Mouse (Mus musculus) liver, embryonic 16.5 days (tissue): ENCODE measurements around the gene Prkcz. TPM values are rescaled to one million over a fixed set of nuclear protein-coding genes. Genes with fewer than 3 reads are reported as not detected.

Experiments
- ATAC-seq: fragments of 200-750 bp; cut with Nextera tagmentation; 2 replicates; pipeline ENCODE4 v1.8.0; 2017; ENCODE audit warnings: low read depth, mild to moderate bottlenecking, moderate number of reproducible peaks, moderate library complexity
- H3K27ac ChIP-seq: fragments of 300-500 bp; sonication (generic); 2 replicates; pipeline ENCODE4 v1.5.1; 2014; ENCODE audit warnings: mild to moderate bottlenecking, low read length
- H3K27me3 ChIP-seq: fragments of 300-500 bp; sonication (generic); 2 replicates; pipeline ENCODE4 v1.6.1; 2014; ENCODE audit warnings: low read depth, low read length, mixed read lengths; ENCODE audit not compliant: control insufficient read depth, insufficient read depth
- H3K36me3 ChIP-seq: fragments of 300-500 bp; sonication (generic); 2 replicates; pipeline ENCODE4 v1.6.1; 2014; ENCODE audit warnings: mild to moderate bottlenecking; ENCODE audit not compliant: control insufficient read depth, insufficient read depth
- H3K4me1 ChIP-seq: fragments of 300-500 bp; sonication (generic); 2 replicates; pipeline ENCODE4 v1.6.1; 2014; ENCODE audit warnings: low read depth, low read length, mixed read lengths; ENCODE audit not compliant: control insufficient read depth
- H3K4me2 ChIP-seq: fragments of 300-500 bp; sonication (generic); 2 replicates; pipeline ENCODE4 v1.6.1; 2014; ENCODE audit warnings: low read depth, low read length, mixed read lengths
- H3K4me3 ChIP-seq: fragments of 300-500 bp; sonication (generic); 2 replicates; pipeline ENCODE4 v1.5.1; 2014; ENCODE audit warnings: low read depth, mild to moderate bottlenecking, low read length
- H3K9ac ChIP-seq: fragments of 300-500 bp; sonication (generic); 2 replicates; pipeline ENCODE4 v1.6.1; 2014; ENCODE audit warnings: low read depth, low read length
- H3K9me3 ChIP-seq: fragments of 300-500 bp; sonication (generic); replicated peaks from 2 replicates; pipeline ENCODE4 v1.6.1; 2016; ENCODE audit warnings: low read length; ENCODE audit not compliant: control insufficient read depth
- whole genome bisulfite sequencing: fragments of 180-500 bp; shearing (Covaris S2); extraction: QIAGEN DNeasy Blood & Tissue Kit; methylation state at CpG from one replicate; pipeline ENCODE4 v1.1.7; 2014; ENCODE audit not compliant: insufficient replicate concordance; 5-methylcytosine and 5-hydroxymethylcytosine counted together
- polyA plus RNA-seq: library from polyadenylated mRNA; unstranded; fragments of >200 nt; fragmentation: Nextera tagmentation; extraction: Ambion mirVana; gene quantifications from 2 replicates; pipeline ENCODE4 v1.2.1, GENCODE M21; 2015

The Prkcz gene
- polyA plus RNA-seq, 1 experiment from 2014 or later: 2.7 TPM

GRCm38 (mm10) chr4:155274451-155274850, 86.7 kb downstream of the Prkcz start:
- no peaks in the 10 kb centered on the region for H3K4me1 ChIP-seq
- 39% methylated on average over 5 of the region's 5 CpGs for WGBS
- H3K36me3 ChIP-seq: no peaks in the 10 kb centered on the region
- H3K4me3 ChIP-seq: no peak overlapping the region
- no peak for ATAC-seq
- H3K9ac ChIP-seq: no peak overlapping the region
- no peak overlapping the region for H3K4me2 ChIP-seq
- H3K9me3 ChIP-seq: no peaks in the 10 kb centered on the region
- no peaks in the 10 kb centered on the region for H3K27me3 ChIP-seq
- no peak overlapping the region for H3K27ac ChIP-seq

DNA sequence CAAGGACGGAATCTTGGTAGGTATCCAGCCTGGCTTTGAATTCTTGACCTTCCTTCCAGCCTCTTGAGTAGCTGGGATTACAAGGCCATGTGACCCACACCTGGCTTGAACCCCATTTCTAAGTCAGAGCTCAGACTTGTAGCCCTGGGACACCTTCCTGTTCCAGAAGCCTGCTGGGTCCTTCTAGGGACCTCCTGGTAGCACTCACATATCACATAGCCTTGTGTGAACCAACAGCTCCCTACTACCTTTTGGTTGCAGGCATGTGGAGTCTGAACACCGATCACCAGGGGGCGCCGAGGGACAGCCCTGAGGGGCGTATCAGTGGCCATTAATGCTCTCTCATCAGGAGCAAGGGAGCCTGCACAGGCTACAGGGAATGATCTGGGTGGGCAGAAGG, 92.8 kb downstream of the Prkcz start:
- no peak for ATAC-seq
- no peaks in the 10 kb centered on the region for H3K9me3 ChIP-seq
- no peaks in the 10 kb centered on the region for H3K4me1 ChIP-seq
- H3K27ac ChIP-seq: no peak overlapping the region
- H3K9ac ChIP-seq: no peak overlapping the region
- H3K27me3 ChIP-seq: no peaks in the 10 kb centered on the region
- WGBS: 16% methylated on average over 5 of the region's 5 CpGs
- H3K4me3 ChIP-seq: no peak overlapping the region
- H3K4me2 ChIP-seq: no peak overlapping the region
- no peaks in the 10 kb centered on the region for H3K36me3 ChIP-seq

GRCm38 (mm10) chr4:155267639-155268175, 93.5 kb downstream of the Prkcz start:
- Histone ChIP-seq H3K9ac (no peak overlapping the region), H3K27me3 (no peaks in the 10 kb centered on the region), H3K27ac (no peak overlapping the region), H3K4me1 (no peaks in the 10 kb centered on the region), H3K9me3 (no peaks in the 10 kb centered on the region), H3K4me3 (no peak overlapping the region), H3K4me2 (no peak overlapping the region), H3K36me3 (no peaks in the 10 kb centered on the region)
- no peak for ATAC-seq
- WGBS: 51% methylated on average over 12 of the region's 12 CpGs

DNA sequence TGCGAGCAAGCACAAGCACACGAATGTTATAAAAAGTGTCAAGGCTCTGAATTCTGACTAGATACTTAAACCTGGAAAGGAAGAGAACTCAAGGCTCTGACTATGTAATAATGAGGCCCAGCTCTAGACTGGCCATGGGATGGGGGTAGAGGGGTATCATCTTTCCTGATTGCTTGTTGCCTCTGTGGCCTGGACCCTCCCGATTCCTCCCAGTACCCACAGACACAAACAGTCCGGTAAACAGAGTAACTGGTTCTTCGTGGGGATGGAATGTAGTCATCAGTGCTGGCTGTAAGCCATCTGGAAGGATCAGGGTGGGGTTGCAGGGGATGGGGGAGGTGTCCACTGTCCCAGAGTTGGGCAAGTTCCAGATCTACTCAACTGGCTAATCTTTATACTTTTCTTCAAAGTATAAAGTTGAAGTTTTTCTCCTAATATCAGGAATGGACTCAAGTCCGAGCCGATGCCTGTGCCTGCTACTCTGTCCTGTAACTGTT, 94.1 kb downstream of the Prkcz start:
- Histone ChIP-seq H3K9ac (no peak overlapping the region), H3K27ac (no peak overlapping the region), H3K4me2 (no peak overlapping the region), H3K36me3 (no peaks in the 10 kb centered on the region), H3K4me3 (no peak overlapping the region), H3K9me3 (no peaks in the 10 kb centered on the region), H3K27me3 (no peaks in the 10 kb centered on the region), H3K4me1 (no peaks in the 10 kb centered on the region)
- 63% methylated on average over 7 of the region's 7 CpGs for WGBS
- ATAC-seq: no peak

DNA sequence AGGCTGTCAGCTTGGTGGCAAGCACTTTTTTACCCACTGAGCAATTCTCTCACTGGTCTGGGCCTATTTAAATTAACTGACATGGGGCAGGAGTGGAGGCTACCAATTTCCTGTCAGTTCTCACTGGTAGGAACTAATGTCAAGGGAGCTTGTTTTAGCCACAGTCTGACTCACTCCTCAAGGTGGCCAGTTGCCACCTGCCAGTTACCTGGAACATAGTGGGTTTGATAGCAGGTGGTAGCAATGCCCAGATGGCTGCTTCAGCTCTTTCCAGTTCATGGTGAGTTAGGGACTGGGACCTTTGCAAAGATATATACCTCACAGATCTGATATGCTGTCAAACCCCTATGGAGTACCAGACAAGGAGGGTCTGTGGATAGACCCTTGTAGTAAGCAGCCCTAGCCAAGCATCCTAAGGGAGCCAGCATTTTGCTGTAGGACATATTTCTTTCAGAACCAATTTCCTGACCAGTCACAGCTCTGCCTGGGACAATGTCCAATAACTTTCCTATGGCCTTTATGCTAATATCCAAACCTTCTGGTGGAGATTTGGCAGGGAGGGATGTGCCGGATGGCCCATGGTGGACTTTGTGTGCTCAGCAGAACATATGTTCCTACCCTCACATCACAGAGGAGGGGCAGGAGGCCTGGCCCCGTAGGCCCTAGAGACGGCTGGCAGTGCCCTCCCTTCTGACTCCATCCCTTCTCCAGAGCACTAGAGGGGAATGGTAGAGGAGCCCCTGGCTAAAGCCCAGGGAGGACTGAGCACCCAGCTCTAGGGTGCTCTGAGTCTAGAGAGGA, 96.4 kb downstream of the Prkcz start:
- WGBS: 62% methylated on average over 3 of the region's 3 CpGs
- no peaks in the 10 kb centered on the region; the same call in 1 of the 2 replicates for H3K9me3 ChIP-seq
- H3K4me2 ChIP-seq: no peak overlapping the region
- no peak for ATAC-seq
- no peaks in the 10 kb centered on the region for H3K27me3 ChIP-seq
- 0 out of 2 replicates have a peak, but pooled peaks cover 3% of the 10 kb centered on the region for H3K36me3 ChIP-seq
- no peaks in the 10 kb centered on the region for H3K4me1 ChIP-seq
- no peak overlapping the region for H3K4me3 ChIP-seq
- H3K9ac ChIP-seq: no peak overlapping the region
- H3K27ac ChIP-seq: no peak overlapping the region

DNA sequence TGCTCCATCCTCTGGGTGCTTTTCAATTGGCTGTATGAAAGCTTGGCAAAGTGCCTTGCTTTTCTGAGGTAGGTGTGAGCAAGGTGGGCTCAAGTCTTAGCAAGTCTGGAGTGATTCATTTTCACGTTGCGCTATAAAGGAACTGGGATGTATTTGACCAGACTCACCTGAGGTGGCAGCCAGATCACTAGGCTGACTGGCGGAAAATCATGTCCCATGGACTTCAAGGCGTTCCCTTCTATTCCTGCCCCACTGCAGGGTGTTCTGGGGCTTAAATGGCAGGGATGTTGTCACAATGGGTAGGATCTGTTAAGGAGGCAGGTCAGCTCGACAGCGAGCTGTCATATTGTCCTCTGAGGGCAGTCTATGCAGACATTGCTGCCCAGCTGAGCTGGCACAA, 108.9 kb downstream of the Prkcz start:
- no peak overlapping the region for H3K4me3 ChIP-seq
- WGBS: 83% methylated on average over 6 of the region's 6 CpGs
- no peak overlapping the region for H3K27ac ChIP-seq
- ATAC-seq: no peak
- H3K9me3 ChIP-seq: no peaks in the 10 kb centered on the region
- H3K36me3 ChIP-seq: no peaks in the 10 kb centered on the region
- H3K4me2 ChIP-seq: no peak overlapping the region
- H3K4me1 ChIP-seq: 0 out of 2 replicates have a peak, but pooled peaks cover 5% of the 10 kb centered on the region
- H3K9ac ChIP-seq: no peak overlapping the region
- H3K27me3 ChIP-seq: no peaks in the 10 kb centered on the region

GRCm38 (mm10) chr4:155251147-155251546, 110.0 kb downstream of the Prkcz start:
- H3K4me2 ChIP-seq: no peak overlapping the region
- peaks cover 8% of the 10 kb centered on the region; the same call in 1 of the 2 replicates for H3K4me1 ChIP-seq
- no peaks in the 10 kb centered on the region for H3K36me3 ChIP-seq
- no peak for ATAC-seq
- no peak overlapping the region for H3K4me3 ChIP-seq
- WGBS: 69% methylated on average over 3 of the region's 3 CpGs
- H3K27me3 ChIP-seq: no peaks in the 10 kb centered on the region
- no peaks in the 10 kb centered on the region for H3K9me3 ChIP-seq
- H3K9ac ChIP-seq: no peak overlapping the region
- H3K27ac ChIP-seq: no peak overlapping the region

DNA sequence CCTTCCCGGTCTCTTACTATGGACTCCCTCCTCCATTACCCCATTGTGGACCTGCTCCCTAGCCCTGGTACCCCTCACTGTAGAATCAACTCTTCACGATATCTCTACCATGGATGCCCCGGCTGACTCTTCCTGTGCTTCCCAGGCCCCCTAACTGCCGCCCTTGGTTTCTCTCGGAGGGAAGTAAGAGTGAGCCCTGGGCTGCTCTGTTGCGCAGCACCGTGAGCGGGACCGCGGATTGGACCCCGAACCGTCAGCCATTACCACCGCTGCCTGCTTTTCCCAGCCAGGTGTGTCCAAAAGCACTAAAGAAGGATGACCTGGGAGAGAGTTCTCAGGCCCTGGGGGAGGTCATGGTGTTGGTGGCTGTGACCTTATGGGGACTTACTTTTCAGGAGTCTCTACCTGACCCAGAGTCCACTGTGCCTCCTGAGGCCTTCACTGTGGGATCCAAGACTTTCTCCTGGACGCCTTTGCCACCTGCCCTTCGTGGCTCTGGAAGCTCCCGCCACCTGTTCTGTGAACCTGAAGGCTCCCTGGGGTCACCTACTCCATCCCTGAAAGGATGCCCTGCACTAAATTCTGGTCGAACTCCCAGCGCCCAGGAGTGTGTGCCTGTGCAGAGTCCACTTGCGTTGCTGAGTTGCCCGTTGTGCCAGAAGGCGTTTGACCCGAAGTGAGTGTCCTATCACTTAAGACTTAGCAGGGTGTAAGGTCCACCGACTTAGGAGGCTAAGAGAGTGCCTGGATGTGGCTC, 110.6 kb downstream of the Prkcz start:
- H3K4me1 ChIP-seq: peaks cover 11% of the 10 kb centered on the region; the same call in 1 of the 2 replicates
- no peaks in the 10 kb centered on the region for H3K27me3 ChIP-seq
- peak overlapping the region; percentile 87 for H3K4me2 ChIP-seq
- H3K9ac ChIP-seq: peak overlapping the region; percentile 62
- ATAC-seq: peak; percentile 6
- no peaks in the 10 kb centered on the region for H3K9me3 ChIP-seq
- H3K27ac ChIP-seq: peak overlapping the region; percentile 87
- H3K4me3 ChIP-seq: peak overlapping the region; percentile 63
- 20% methylated on average over 23 of the region's 23 CpGs for WGBS
- H3K36me3 ChIP-seq: no peaks in the 10 kb centered on the region
